Mouse (Mus musculus) layer of hippocampus, adult 9-11 months (tissue): Measurements from ENCODE around the gene Entpd7.
A peak's percentile ranks its signal among the peaks of the same experiment; 100 is the strongest.

ENCODE experiments used
- DNase-seq: peaks from one replicate; pipeline ENCODE4 v3.0.0; 2022

Gene Entpd7

DNA sequence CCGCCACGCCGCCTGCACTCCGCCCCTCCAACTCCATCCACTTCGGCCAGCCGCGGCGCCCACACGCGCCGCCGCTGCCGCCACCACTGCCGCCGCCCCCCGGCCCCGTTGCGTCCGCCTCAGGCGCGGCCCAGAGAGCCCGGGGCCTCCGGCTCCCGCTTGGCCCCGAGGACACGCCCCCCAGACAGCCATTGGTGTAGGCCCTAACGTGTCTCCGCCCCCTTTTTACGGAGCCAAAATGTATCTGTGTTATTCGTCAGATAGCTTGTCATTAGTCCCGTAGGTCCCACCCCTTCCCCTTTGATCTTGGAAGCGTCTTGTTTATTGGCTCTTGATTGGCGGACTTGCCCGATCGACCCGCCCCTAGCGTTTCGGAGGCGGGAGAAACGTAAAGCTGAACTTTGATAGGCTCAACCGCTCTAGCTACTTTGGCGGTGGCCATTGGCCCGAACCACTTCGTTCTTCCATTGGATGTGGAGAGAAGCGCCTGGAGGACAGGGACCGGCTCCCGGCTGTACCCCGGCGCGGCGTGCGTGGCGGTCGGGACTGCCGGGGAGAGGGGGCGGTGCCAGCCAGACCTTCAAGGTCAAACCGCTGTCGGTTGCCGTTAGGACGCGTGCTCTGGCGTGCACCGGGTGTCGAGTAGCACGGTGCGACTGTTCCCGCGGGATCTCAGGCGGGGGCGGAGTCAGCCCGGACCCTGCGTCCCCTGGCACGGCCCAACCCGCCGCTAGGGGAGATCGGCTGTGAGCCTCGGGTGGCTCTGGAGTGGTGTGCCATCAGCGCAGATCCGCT, 14.5 kb upstream of the Entpd7 start, which contains the start of gene Slc25a28:
Gene Slc25a28 (minus strand): TSS at position 152 of the 795 bp plus-strand sequence.
- DNase-seq: peak; percentile 100

DNA sequence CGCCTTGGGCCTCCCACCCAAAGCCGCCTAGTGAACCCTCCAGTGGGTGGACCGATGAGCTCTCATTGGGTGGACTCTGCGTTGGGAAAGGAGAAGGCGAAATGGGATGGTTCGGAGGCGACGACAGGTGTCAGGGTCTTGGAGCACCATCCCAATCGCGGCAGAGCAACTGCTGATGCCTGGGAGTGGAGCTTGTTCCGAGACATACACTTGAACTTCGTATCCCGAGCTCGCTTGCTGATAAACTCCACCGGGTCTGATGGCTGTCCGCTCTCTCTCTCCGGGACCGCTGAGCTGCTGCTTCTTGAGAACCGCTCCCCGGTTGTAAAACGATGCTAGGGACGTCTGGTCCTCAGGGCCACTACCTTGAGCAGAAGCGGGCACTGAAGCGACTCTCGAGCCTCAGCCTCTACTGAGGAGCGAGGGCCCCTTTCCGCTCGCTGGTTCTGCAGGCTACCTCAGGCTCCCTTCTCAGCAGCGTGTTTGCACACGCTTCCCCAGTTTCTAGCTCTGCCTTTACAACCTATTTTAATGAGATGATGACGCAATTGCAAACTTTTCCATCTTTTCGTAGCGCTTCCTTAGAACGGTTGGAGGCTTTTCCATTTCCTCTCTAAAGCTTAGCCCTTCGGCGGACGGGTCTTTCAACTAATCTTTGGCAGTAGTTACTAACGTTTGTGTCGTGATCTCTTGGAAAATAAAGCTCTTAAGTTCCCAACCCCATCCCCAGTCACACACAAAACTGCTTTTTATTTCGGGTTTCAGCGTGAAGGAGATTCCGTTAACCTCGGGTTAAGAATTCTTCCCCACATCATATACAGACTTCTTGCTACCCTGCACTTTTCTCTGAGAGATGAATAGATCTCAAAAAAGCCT, 13.7 kb upstream of the Entpd7 start:
- peak; percentile 41 for DNase-seq

DNA sequence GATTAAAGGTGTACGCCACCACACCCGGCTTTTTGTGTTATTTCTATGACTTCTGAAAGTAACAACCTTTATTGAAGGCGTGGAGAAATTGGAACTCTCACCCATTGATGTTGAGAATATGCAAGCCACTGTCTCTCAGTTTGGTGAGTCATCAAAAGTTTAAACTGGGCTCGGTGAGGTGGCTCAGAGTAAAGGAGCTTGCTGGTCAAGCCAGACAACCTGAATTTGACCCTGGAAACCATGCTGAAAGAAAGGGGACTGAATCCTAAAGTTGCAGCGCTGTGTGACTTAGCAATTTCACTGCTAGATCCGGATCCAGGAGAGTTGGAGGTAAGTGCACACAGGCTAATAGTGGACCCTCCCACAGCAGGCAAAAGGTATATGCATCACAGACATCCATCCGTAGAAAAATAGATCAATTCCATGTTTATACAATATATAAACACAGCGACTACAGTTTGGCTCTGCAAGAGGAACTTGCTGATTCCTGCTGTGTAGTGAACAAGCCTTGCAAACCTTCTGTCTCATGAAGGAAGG, 10.9 kb upstream of the Entpd7 start:
- no peak for DNase-seq

DNA sequence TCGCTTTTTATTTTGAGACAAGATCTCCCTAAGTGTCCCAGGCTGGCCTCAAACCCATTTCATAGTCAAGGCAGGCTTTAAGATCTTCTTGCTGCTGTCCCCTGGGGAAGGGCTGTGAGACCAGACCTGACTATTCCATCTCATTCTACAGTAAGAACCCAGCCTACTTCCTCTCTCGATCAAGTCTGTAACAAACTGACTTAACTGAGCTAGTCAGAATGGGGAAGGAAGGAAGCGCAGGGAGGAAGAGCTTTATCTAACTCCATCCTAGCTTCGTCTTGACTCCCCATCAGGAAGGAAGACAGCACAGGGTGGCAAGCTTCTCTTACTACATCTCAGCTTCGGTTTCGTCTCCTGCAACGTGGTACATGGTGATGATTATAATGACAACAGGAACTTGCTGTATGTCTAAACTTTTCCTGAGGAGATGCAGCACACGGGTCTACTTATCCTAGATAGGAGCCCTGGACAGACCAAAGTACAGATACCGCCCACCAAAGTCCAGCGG, 9.9 kb upstream of the Entpd7 start:
- DNase-seq: peak; percentile 51

DNA sequence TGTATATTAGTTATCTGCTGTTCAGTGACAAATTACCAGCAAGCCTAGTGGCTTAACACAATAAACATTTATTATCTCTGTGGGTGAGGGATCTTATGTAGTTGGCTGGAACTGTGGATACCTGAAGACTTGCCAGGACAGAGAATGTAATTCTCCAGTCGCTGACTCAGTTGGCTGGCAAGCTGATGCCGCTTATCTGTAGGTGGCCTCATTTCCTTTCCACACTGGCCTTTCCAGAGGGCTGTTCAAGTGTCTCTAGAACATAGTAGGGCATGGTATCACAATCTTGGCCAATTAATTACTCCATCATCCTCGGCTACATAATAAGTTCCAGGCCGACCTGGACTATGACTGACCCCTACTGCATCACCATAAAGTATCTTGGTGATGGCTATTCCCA, 7.9 kb upstream of the Entpd7 start:
- no peak for DNase-seq

DNA sequence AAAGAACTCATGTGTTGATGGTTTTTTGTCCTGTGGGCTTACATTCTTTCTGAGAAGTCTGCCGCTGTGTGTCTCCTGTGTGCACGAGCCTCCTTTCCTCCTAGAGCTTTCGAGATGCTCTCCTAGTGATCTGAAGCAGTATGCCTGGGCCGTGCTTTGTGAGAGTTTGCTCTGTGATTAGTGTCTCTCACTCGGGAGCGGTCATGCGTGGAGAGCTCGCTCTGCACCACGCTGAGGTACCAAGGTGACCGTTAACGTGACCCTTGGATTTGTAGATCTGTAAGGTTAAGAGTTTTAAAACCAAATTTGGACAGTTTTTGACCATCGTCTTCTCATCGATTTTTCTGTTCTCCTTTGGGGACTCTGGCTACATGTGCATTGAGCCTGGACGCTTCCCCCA, 3.3 kb downstream of the Entpd7 start:
- no peak for DNase-seq

DNA sequence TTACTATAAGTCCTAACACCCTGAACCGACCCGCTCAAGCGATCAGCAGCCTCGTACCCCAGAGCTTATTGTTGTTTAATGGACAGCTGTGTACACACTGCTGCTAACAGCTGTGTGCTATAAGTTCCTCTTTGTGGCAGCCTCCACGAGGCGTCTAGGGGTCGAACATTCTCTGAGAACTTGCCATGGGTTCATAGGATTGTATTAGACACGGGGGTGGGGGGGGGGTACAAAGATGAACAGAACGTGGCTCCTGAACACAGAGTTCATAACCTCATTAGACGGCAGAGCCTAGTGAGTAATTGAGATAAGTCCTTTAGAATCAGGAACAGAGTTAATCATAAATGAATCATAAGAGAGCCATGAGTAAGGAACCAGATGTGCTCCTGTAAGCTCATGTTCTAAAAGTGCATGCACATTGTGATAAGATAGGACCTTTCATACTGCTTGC, 6.1 kb downstream of the Entpd7 start:
- DNase-seq: no peak

DNA sequence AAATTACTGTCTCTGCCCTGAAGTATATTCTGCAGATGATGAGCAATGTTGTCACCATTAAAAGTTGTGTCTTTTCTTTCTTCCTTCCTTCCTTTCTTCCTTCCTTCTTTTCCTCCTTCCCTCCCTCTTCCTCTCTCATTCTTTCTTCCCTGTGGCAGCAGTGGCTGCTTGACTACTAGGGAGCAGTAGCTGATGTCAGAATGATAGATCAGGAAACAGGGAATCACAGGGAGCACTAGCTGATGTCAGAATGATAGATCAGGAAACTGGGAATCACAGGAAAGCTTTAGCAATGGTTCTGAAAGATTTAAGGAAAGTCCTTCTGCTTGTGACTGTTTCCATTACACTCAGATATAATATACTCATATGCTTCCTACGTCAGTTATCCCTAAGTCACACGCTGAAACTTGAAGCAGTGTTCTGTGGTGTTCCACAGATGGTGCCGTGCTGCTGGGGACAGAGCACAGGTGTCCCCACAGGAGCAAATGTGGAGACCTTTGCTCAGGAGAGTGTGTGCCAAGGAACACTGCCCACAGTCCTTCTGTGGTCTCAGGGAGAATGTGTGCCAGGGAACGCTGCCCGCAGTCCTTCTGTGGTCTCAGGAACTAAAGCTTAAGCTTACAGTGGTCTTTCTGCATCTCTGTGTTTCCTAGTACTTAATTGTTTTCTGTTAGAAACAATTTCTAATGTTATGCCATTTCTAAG, 8.3 kb downstream of the Entpd7 start:
- DNase-seq: no peak

DNA sequence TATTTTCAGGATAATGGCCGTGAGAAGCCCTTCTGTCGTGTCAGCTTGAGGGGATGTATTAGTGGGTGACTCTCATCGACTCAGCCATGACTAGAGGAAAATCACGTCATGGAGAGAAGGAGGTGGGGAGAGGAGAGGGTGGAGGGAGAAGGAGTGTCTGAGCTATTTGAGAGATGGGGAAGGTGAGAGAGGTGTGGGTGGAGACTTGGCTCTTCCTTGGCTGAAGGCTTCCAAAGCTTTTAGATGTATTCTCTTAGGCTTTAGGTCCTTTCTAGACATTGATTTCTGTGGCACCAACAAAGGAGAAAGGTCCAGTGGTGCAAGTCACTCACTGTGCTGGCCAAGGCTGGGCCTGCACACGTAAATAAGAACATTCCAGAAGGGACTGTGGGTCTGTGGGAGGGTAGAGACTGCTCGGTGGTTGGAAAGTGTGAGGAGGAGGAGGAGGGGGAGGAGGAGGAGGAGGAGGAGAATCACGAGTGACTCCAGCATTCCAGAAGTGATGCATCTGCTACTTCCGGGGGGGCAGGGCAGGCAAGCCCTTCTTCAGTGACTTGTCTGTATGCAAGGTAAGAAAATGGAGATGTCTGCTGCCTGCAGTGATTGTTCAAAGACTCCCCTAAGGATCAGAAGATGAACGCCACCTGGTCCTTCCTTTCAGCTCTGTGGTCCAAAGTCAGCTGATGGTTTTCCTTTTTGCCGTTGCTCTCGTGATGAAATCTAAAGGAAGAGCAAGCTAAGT, 9.7 kb downstream of the Entpd7 start:
- DNase-seq: no peak

DNA sequence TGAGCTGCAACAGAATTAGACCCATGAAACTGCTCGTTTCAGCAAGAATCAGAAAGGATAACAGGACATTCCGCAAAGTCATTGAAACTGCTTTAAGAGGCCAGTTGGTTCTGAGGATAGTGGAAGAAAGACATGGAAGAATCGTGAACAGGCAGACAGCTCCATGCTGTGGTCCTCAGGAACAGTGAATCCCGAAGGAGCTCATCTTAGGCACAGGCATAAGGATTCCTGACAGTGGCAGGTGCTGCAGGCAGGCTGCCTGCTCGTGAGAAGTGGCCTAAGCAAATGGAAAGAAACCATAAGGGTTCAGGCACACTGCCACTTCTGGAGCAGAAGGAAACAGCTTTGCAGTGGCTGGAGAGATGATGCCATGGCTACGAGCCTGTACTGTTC, 10.3 kb downstream of the Entpd7 start:
- DNase-seq: no peak

DNA sequence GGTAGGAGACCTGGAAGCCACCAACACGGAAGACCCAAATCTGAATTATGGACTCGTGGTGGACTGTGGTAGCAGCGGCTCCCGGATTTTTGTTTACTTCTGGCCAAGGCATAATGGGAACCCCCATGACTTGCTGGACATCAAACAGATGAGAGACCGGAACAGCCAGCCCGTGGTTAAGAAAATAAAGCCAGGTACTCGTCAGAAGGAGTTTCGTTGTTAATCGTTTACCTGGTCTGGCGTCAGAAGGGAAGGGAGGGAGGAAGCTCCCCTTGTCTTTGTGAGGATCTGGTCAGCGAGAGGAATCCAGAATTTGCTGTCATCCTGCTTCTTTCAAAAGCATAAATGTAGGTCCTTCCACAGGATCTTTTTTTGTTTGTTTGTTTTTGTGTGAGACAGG, 14.7 kb downstream of the Entpd7 start:
- no peak for DNase-seq

DNA sequence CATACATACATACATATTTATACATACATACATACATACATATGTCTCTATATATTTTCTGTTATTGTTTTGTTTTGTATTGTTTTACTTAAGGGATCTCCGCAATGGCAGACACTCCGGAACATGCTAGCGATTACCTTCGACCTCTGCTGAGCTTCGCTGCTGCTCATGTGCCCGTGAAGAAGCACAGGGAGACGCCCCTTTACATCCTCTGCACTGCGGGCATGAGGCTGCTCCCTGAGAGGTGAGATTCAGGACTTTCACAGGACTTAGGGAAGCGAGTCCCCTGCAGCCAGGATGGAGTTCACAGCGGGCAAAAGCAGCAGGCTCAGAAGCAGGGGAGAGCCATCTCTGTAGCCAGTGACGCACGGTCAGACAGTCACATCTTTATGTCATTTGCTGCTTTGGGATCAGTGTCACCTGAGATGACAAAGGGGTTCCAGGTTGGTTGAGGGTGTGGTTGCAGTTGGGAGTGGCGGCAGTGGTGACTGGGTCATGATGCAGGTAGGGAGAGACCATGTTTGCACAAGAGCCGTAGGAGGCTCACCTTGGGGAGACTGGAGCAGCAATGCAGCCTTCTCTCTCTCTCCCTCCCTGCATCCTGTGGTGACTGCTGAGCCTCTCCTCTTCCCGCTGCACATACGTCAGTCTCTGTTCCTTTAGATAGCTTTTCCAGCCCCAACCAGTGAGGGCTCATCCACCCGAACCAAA, 15.5 kb downstream of the Entpd7 start:
- no peak for DNase-seq

DNA sequence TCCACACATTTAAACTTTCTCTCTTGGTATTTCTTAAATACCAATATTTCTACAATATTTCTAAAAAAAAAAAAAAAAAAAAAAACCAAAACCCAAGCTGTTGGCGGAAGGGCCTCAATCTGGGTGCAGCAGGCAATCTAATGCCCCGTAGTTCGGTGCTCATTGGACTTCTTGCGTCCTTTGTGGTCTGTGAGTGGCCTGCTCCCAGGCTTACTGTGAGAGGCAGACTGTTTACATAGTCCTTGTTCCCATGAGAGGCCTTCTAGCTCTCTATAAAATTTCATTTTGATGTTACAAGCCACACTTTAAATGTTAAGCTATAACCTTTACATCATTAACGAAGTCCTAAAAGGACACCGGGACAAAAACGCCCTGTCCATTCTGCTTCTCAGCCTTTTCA, 18.7 kb downstream of the Entpd7 start:
- no peak for DNase-seq

DNA sequence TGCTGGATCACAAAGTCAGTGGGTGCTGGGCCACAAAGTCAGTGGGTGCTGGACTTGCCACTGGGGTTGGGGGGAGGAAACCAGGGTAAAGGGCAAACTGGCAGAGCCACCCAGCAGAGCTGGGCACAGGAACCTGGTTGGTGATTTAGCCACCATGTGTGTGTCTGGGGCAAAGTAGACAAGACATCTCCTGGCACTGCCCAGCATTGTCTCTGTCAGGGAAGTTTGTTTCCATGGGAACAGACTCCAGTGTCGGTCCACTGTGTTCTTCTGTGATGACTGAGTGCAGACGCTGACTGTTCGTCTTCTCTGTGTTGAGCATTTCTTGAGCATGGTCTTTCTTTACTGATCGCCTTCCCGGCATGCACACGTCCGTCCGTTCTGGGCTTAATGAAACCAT, 19.8 kb downstream of the Entpd7 start:
- no peak for DNase-seq

DNA sequence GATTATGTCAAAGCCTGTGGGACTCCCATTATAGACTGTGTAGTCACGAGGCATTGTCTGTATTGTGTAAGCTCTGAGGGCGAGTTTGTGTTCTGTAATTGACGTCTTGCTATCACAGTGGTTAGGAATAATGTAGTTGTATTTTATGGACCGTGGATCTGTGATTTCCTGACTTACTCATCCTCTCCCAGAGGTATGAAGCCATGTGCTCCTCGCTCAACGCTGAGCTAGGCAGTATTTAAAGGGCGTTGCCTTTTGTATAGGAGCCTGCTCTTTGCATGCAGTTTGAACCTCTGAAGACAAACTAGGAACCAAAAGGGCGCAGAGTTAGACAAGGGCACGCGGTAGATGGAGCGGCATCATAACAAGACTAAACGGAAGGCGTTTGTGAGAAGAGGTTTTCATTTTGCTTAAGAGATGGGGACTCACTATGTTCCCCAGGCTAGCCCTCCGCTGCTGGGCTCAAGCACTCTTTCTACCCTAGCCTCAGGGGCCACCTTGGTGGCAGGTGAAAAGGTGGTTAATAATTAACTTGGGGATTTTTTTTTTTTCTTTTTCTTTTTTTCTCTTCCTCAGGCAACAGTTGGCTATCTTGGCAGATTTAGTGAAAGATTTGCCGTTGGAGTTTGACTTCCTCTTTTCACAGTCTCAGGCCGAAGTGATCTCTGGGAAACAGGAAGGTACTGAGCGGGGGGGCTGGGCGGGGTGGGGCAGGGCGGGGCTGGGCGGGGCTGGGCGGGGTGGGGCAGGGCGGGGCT, 21.9 kb downstream of the Entpd7 start:
- DNase-seq: no peak

DNA sequence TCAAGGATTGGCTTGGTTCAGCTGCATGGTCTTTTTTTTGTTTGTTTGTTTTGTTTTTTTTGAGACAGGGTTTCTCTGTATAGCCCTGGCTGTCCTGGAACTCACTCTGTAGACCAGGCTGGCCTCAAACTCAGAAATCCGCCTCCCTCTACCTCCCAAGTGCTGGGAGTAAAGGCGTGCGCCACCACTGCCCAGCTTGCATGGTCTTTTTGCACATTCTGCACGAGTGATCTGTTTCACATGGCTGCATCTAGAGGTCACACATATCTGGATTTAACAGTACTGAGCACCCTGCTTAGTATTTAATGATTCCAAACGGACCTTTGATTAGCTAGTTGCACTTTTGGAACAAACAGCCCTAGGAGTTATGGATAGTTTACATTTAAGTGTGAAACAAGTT, 22.5 kb downstream of the Entpd7 start:
- no peak for DNase-seq

DNA sequence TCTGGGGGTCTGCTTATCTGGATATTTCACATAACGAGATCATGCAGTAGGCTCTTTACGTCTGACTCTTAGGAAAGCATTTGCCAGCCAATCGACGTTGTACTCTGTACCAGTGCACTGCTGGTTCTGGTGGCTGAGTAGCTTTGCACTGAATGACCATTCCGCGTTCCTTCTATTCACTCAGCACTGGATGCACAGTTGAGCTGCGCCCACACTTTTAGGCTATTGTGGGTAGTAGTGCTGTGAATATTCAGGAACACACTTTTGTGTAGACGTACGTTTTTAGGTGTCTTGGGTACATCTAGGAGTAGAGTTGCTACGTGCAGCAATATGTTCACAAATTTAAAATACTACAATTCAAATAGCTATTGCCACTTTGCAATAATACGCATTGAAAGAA, 30.6 kb downstream of the Entpd7 start:
- no peak for DNase-seq

DNA sequence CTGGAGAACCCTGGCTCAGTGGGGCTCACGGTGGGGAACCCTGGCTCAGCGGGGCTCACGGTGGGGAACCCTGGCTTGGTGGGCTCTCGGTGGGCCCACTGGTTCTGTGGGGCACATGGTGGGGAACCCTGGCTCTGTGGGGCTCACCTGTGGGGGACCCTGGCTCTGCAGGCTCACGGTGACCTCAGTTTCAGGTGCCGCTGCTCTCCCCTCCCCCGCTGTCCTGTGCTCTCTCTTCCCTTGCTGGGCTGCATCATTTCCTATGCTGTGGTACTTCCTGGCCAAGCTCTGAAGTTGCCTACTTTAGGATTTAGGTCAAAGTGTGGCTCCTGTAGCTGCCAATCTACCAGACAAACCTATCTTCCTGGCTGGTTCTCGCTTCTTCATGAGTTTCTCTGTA, 33.4 kb downstream of the Entpd7 start:
- DNase-seq: no peak

DNA sequence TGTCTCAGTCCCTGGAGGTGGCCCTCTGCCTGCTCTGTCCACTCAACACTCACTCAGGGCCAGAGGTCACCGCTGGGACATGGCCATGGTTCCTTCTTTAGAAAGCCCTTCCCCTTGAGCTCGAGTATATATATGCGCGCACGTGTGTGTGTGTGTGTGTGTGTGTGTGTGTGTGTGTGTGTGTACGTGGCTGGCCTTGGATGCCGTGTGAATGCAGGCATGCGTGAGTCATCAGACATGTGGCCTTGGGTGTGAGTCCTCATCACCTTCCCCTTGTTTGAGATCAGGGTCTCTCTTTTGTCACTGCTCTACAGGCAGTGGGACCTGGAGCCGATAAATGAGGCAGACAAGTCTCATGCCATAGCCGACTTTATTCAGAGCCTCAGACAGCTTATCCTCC, 34.0 kb downstream of the Entpd7 start:
- no peak for DNase-seq

DNA sequence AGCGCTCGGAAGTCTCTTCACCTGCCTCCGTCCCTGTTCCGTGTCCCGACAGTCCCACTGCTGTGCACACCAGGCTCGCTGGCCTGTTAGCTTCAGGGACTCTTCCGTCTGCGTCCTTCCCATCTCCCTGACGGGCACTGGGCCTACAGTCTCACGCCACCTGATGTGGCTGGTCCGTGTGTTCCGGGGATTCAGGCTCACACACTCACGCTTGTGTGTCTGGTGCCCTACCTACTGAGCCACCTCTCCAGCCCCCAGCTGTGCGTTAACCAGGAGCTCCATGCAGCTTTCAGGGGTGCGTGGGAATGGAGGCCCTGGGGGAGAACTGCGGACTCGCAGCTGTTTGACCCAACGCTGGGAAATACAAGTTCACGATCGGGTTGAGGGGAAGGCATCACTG, 34.7 kb downstream of the Entpd7 start:
- no peak for DNase-seq

DNA sequence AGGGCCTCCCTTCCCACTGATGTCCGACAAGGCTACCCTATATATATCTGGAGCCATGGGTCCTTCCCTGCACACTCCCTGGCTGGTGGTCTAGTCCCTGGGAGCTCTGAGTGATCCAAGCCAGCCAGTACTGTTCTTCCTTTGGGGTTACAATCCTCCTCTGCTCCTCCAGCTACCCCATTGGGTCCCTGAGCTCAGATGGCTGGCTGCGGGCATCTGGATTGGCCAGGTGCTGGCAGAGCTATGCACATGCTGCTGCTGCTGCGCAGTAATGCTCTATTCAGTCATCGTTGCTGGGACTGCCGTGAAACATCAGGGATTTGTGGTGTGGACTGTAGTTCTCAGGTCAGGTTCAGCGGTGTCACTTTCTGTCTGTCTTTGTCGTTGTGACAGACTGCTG, 35.3 kb downstream of the Entpd7 start:
- DNase-seq: no peak
